Mouse (Mus musculus): ENCODE measurements around the gene Cyp3a11. TPM values are rescaled to one million over a fixed set of nuclear protein-coding genes. Genes with fewer than 3 reads are reported as not detected.
"Not testable (repeated sequence)": the region's sequence is repeated elsewhere in the genome, so short reads cannot be mapped to it uniquely, and the experiment has no call there.

Gene Cyp3a11
- total RNA-seq (2017) = not detected in 2 replicates

DNA sequence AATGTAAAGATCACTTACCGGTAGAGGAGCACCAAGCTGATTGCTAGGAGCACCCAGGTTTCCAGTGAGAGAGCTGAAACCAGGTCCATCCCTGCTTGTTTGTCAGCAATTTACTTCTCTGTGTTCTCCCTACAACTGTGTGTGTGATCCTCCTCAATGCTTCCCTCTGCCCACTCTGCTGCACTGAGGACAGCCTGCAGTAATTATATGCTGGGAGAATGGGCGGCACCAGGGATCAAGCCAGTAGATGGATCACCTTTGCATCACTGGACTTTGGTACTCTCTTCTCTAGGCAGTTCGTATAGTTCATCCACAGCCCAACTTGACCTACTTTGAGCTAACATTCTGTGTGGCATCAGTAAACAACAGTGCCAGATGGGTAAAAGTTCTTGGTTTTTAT lies at the start of gene Cyp3a11:
Cyp3a11 (minus strand) TSS at position 277 of the 400 bp plus-strand sequence.
- no peak for ATAC-seq (replicated peaks; ENCODE audit: low read depth, poor library complexity, severe bottlenecking)

DNA sequence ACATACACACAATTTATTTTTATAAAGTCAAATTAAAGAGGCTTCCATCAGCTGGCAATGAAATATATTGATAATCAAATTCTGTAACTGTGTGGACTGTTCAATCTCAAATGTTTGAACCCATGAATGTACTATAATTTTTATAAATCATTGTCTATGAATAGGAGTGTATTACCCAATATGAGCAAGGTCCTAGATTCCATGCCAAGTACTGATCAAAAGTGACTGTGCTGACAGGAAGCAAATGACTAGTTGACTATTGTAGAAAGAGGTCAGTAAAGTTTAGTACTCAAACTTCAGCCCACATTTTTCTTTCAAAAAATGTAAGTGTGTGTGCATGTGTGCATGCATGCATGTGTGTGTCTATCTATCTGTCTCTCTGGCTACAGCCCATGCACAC lies 33.1 kb upstream of the Cyp3a11 start:
- no peak for ATAC-seq (replicated peaks; ENCODE audit: low read depth, poor library complexity, severe bottlenecking)

DNA sequence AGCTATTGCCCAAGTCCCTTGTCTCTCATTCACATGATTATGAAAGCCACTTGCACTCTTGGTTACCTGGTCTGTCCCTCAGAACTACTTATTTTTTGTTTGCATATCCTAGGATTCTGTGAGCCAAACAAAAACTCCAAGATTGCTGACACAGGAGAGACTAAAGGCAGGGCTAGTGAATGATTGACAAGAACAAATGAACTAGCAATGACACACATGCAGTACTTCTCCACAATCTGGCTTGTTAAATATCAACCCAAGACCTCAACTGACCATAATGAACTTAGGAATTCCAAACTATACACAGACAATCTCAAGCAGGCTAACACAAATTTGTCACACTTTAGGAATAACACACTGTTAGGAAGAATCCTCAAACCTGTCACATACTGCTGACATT lies 32.0 kb upstream of the Cyp3a11 start:
- no peak for ATAC-seq (replicated peaks; ENCODE audit: low read depth, poor library complexity, severe bottlenecking)

DNA sequence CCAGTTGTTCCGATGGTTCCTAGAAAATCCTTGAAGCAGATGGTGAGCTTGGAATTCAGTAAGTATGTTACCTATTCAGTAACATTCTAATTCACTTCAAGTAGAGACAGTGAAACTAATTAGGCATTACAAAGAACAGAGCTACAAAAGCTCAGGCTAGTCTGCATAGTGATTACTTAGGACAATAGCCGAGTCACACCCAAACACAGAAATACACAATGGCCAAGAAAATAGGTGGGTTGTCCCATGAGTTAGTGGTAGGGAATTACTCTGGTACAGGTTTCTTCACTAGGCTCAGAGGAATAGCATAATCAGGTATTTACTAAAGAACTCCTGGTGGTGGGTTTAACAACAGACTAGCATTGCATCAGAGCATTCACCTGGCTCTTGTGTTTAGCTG lies 27.2 kb upstream of the Cyp3a11 start:
- not testable (repeated sequence) for ATAC-seq (replicated peaks; ENCODE audit: low read depth, poor library complexity, severe bottlenecking)

DNA sequence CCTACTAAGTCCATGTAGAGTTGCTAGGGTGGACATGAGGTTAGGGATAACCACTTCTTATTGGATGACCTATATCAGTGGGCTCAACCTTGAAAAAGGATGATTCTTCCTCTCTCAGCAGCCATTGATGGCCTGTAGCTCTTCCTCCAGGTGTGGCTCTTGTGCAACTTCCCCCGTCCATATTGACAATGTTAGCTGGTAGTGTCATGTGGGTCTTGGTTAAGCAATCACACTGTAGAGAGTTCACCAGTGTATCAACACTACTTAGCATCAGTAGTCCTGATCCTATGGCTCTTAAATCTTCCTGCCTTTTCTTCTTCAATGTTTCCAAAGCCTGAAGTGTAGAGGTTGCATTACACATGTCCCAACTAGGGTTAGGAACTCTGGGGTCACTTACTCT lies 24.8 kb upstream of the Cyp3a11 start:
- ATAC-seq (replicated peaks; ENCODE audit: low read depth, poor library complexity, severe bottlenecking) = no peak

DNA sequence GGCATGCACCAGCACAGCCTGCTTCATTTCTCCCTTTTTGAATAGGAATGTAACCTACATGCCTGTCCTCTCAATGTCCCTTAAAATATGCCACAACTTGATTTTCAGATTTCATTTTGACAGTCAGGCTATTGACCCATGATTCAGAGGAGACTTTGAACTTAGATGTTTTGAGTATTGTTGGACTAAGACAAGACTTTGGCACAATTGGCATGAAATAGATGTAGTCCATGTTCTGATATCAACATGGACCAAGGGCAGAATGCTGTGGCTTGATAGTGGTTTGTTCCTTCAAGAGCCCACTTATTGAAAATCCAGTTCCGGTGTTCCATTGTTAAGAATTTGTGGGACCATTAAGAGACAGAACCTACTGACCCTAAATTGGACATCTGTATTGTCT lies 23.6 kb upstream of the Cyp3a11 start:
- ATAC-seq (replicated peaks; ENCODE audit: low read depth, poor library complexity, severe bottlenecking) = no peak

DNA sequence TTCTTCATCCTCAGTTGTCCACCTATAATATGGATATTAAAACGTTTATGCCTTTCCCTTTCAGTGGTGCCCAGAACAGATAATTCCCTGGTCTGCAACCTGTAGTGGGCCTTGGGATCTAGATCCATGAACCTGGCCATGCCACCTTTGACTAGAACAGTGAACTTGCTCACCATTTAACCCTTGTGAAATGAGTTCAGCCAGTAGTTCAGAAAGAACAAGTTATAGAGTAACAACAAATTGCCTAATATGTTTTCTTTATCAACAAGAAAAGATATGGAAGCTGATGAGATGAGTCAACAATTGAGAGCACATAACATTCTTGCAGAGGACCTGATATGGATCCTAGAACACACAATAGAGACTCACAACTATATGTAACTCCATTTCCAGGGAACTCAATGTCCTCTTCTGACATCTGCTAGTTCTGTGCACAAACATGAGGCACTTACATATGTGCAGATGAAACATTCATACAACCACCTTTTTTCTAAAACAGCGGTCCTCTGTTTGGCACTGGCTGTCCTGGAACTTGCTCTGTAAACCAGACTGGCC lies 20.7 kb upstream of the Cyp3a11 start:
- no peak for ATAC-seq (replicated peaks; ENCODE audit: low read depth, poor library complexity, severe bottlenecking)

DNA sequence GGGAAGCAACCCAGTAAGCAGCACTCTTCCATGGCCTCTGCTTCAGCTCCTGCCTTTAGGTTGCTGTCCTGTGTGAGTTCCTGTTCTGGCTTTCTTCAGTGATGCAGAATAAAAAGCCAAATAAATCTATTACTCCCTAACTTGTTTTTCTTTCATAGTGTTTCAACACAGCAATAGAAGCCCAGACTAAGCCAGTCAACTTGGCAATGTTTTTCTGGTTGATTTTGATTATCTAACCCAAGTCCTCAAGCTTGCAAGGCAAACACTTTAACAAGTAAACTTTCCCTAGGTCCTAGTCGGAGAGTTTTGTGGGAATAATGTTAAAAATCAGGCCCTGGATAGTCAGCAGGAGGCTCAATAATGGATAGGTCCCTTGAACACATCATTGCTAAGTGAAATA lies 17.5 kb upstream of the Cyp3a11 start:
- ATAC-seq (replicated peaks; ENCODE audit: low read depth, poor library complexity, severe bottlenecking) = no peak

DNA sequence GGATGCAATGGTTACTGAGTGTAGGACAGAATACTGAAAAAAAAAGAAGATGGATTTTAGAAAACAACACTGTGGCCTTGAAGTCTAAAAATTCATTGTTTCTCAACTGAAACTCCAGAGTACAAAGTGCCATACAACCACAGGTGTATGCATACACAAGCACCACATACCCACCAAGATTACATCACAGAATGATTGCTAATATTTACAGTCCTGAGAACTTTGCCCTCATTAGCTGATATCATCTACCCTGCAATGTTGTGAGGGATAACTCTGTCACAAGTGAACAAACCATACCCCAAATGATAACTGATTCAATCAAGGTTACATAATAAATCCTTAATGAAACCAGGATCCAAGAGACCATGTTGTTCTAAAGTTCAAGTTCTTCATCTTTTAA lies 1.4 kb upstream of the Cyp3a11 start:
- no peak for ATAC-seq (replicated peaks; ENCODE audit: low read depth, poor library complexity, severe bottlenecking)

DNA sequence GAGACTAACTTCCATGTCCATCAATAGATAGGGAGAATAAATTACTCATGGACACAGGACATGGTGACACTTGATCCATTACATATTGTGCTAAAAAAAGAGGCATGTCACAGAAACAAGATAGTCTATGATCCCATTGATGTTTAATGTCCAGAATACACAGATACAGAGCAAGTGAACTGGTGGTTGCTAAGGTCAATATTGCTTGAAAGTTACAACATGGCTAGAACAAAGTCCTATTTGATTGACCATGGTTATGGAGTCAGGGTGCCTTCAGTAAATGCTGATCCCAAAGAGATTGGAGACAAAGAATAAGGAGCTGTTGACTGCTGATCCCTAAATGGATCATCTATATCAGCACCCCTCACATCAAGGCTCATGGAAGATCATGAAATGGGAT lies 12.3 kb downstream of the Cyp3a11 start:
- ATAC-seq (replicated peaks; ENCODE audit: low read depth, poor library complexity, severe bottlenecking) = not testable (repeated sequence)

DNA sequence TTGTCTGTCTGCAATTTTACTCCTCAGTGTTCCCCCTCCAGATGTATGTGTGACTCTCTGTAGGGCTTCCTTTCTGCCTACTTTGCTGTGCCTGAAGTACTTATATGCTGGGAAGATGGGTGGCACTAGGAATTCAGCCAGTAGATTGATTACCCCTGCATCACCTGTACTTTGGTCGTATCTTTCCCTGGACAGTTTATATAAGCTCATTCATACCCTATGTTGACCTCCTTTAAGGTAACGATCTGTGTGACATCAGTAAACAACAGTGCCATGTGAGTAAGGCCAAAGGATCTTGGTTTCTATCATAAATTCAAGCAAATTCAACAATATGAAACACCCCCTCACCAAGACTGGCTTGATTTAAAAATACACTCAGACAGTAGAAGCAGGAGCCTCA lies 74.0 kb downstream of the Cyp3a11 start, which contains the start of gene Cyp3a44:
Cyp3a44 (minus strand) TSS at position 79 of the 400 bp plus-strand sequence.
- ATAC-seq (replicated peaks; ENCODE audit: low read depth, poor library complexity, severe bottlenecking) = not testable (repeated sequence)

Other genes with a start within 250 kb of the Cyp3a11 start
- gene Cyp3a41a, start 159.8 kb downstream of the Cyp3a11 start, total RNA-seq (2017) = not detected in 2 replicates
- not detected in 2 replicates for gene Cyp3a44, start 74.1 kb downstream of the Cyp3a11 start, total RNA-seq (2017)
- gene Cyp3a25, start 129.7 kb upstream of the Cyp3a11 start, total RNA-seq (2017) = not detected in 2 replicates
- not detected in 2 replicates for gene Cyp3a59, start 199.3 kb upstream of the Cyp3a11 start, total RNA-seq (2017)

Measured in common myeloid progenitor, adult 5-6 weeks (primary cell).